Mouse (Mus musculus) retina, embryonic 14.5 days (tissue): ENCODE data around the gene Hist1h3d.
"Not testable (repeated sequence)": the region's sequence is repeated elsewhere in the genome, so short reads cannot be mapped to it uniquely, and the experiment has no call there.

Source experiments
- DNase-seq: peaks from one replicate; pipeline ENCODE4 v3.0.0-alpha.2; 2015; ENCODE audit warnings: low spot score

Gene Hist1h3d

DNA sequence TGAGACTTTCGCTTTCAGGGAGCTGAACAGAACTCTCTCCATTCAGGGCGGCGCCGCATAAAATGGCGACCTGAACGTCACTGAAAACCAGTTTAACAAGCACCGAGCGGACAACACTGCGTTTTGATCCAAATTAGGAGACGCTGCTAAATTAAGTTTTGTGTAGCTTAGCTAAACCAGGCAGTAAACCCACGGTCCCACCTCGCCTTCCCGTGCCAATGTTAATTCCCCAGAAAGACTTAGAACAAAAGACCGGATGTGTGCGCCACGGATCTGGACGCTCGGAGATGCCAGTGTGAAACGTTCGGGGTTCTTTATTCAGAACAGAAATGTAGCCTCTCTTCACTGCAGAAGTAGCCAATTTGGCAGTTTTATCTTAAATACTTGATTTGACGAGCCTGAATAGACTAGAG, 9.5 kb downstream of the Hist1h3d start:
- peak; percentile 74 for DNase-seq

DNA sequence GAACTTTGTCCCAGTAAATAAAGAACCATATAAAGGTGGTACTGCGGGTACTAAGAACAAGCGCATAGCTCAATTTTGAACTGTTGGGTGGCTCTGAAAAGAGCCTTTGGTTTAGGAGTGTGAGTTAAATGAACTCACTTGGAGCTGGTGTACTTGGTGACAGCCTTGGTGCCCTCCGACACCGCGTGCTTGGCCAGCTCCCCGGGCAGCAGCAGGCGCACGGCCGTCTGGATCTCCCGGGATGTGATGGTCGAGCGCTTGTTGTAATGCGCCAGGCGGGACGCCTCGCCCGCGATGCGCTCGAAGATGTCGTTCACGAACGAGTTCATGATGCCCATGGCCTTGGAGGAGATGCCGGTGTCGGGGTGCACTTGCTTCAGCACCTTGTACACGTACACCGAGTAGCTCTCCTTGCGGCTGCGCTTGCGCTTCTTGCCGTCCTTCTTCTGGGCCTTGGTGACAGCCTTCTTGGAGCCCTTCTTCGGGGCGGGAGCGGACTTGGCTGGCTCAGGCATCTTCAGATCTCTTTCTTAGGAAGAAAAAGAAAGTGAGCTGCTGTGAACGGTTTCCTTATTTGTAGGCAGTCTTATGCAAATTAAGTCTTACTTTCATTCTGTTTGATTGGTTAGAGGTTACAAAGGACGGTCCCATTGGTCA, 10.0 kb downstream of the Hist1h3d start:
- DNase-seq: peak; percentile 96

DNA sequence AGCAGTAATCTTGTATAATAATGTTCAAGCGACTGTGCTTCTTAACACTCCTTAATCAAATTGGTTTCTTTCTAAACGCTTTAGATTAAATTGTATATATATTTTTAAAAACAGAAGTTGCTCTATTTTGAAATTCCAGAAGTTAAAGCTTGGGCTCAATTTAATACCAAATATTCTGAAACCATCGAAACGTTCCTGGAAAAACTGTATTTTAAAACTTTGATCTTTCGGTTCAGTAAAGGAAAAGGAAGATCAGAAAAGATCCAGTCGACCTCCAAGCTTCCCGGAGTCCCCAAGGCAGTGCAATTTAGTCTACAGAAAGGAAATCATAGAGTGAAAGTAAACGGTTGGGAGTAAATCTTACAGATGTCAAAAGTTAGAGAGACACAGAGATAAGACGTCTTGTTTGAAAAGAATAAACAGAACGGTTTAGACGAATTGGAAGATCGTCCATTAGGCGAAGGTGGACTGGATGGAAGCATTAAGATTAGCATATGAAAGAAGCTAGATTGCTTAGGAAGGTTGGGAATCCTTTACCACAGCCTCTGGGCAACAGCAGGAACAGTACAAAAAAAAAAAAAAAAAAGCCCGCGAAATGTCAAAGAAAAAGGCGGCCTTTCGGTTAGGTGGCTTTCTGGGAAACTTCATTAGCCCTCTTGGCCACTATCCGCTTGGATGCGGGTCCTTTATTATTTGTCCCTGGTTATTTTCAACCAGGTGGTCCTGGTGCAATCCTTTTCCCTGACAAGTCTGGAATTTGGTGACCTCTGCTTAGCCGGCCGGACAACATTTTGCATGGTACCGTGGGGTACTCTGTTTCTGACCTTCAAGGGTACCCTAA, 10.8 kb downstream of the Hist1h3d start:
- DNase-seq: peak; percentile 60

DNA sequence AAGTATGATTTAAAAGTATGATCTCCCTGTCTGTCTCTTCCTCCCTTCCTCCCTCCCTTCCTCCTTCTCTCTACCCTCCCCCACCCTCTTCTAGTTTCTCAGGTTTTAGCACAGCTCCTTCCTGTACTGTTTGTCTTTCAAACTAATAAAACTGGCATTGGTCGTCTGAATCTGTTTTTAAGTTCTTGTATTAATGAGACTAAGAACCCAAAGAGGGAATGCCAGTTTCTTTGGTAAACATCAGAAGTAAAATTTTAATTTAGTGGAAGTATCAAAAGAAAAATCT, 11.3 kb downstream of the Hist1h3d start:
- no peak for DNase-seq

DNA sequence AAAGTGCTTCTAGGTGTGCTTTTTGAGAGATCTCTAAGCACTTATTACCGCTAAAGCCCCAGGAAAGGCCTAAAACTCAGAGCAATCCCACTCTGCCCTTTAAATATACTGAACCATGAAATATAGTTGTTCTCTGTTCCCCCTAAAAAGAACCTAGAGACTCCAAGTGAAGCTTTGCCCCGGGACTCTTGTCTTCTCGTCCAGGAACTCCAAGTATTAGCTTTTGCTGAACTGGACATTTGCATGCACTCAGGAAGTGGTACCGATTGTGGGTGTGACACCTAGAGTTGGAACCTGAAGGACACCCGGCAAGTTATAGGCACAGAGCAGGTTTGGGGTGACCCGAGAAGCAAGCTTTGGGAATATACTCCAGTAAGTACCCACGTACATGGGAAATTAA, 15.6 kb downstream of the Hist1h3d start:
- no peak for DNase-seq

DNA sequence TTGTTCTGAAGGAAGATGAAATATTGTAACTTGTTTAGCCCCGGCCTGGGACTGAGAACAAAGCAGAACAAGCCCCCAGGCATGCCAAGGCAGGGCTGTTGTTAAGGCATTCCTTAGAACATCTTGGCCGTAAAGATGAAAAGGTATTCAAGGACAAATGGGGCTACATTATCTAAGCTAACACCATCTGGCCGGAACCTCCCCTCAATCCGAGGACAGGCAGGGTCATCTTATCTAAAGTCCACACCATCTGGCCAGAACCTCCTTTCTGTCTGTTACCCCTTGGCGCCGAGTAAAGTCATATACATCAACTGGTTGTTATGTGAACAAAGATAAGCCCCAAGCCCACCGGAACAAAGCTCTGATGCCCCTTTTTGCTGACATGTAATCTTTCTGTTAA, 16.3 kb downstream of the Hist1h3d start:
- DNase-seq: not testable (repeated sequence)

DNA sequence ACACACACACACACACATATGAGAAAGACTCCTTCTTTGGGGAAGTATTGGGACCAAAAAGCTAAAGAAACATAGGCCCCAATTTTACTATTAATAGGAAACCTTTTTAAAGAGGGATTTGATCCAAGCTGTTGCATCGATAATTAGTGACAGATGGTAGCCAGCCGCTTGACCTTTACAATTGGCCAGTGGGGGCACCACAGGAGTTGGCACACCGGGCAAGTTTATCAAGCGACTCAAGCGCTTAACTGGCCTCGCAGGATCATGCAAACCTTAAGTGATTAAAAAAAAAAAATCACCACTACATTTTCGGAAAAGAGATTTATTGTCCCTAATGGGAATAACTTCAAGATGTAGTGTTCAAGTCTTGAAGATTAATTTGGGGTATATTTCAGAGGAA, 17.1 kb downstream of the Hist1h3d start:
- no peak for DNase-seq

DNA sequence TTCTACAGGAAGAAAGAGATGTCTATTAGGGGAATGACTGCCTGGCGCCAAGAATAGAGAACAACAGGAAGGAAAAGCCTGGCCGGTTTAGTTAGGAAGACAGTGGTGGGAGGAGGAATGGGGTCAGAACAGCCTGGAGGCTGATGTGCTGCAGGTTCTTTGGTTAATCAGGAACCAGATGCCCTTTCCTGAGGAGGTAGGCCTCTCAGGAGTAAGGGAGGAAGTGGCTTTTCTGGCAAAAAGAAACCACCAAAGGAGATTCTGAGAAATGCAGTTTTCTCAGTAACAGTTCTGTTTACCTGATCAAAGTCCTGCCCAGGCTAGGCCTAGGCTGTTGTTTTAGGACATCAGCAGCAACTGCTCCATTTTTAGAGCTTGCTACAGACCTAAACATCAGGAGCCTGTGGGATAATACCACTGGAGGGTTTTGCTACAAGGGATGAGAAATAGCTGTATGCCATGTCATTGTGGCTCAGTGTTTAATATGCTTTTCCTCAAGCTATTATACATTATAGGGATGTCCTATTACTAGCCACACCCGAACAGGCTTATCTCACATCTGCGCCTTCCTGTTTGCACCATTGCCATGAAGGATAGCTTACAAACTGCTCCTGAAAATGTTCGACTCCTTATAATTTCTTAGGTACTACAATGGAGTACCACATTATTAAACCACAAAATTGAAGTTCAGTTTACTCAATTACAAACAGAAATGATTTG, 17.6 kb downstream of the Hist1h3d start:
- no peak for DNase-seq

DNA sequence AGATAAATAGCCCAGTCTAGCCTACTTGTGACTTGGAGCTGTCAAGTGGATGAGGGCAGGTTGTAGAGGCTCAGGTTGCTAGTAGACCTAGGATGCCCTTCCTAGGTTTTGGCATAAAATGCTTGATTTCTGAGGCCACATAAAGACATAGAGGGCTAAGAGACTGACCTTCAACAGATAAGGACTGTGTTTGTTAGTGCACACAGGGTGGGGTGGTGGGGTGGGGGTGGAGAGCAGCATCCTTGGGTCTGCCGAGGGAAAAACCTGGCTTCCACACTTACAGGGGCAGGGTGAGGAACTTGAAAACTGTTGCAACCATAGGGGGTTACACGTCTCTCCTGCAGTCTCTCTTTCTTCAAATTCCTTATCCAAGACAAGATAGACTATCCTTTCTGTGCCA, 19.6 kb downstream of the Hist1h3d start:
- no peak for DNase-seq

DNA sequence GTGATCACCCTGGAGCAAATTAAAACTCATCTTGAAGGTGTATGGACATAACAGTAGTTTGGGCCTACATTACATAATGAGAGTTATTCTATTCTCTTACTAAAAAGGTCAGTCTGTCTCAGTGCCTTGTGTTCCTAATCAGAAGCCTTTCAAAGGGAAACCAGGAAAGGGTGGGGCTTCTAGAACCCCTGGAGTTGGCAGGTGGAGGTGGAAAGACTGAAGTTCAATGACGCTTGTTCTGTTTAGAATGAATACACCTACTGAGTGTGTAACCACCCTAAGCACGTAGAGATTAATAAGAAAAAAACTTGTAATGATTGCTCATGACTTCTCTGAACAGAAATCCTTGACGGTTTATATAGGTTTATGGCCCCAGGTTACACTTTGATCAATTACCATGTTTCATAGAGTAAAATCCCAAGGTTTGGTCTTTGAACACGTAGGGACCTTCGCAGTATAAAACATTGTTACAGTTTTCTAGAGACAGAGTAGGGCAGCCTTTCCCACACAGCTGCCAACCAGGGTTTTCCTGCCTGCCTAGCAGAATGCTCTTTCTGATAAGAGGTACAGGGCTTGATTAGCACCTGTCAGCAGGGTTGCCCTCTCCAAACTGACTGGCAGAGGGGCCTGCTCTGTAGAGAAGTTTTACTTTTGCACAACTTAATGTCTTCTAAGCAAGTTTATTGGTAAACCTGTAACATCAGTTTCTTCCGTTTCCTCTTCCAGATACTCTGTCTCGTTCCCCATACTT, 20.2 kb downstream of the Hist1h3d start:
- no peak for DNase-seq

DNA sequence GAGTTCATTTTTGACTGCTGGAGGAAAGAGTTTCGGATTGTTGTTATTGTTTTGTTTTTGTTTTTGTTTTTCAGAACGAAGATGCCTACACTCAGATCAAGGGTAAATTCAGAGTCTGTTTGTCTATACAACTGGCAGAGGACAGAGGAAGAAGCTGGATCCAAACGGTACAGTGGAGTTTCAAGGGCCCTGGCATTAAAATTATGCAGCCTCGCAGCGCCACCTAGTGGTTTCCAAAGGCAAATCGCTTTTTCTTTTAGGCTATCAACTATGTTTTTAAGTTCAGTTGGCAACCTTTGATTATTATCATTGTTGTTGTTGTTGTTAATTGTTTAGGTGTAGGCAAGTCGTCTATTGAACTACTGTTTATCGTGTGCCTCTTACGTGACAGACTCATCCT, 22.4 kb downstream of the Hist1h3d start:
- peak; percentile 91 for DNase-seq

DNA sequence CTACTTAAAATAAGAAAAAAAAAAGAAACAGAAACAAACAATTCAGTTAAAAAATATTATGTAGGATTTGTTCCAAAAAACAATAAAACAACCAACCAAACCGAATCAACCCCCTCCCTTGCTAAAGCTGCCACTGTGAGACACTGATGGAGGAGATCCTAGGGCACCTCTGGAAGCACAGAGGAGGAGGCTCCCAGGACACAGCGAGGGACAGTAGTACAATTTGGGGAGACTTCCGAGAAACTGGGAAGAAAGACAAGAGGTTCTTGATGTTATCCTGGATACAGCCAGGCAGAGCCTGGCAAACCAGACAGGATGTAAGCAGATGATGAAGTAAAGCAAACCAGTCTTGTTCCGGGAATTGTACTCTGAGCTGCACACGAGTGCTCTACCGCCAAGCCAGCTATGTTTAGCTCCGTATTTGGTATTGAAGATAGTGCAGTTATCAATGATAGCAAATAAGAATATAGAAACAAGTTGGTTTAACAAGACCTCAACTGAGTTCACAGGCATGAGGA, 27.7 kb downstream of the Hist1h3d start:
- no peak for DNase-seq

DNA sequence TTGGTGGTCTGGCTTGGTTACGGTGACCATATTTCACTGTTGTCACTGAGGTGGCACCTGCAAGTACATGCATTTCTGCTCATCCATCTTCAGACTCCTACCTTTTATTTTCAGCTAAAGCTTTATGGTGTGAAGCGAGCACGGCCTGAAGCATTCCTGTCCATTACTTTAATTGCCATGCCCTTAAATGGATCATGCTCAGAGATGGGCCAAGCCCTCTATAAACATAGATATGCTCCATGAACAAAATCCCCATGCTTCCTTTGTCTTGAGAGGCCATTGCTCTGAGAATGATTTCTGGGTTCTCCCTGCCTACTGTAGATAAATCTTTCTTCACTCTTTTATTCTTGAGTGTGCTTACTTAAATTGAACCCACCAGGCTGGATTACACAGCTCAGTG, 28.9 kb downstream of the Hist1h3d start:
- DNase-seq: no peak

DNA sequence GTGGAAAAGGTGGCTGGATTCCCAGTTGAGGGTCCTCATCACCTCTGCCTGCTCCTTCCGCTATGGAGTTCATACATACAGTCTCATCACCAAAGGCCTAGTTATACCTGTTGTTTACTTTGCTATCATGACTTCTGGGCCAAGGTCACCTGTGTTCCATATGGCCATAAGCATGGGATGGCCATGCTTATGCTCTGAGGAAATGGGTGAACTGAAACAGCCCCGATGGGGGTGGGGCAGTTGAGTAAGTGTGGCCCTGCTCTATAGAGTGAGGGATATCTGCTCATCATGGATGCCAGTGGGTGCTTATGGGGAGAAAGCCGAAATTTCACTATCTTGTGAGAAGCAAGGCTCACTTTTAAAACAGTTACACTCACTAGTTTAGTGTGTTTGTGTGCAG, 29.5 kb downstream of the Hist1h3d start:
- DNase-seq: no peak

DNA sequence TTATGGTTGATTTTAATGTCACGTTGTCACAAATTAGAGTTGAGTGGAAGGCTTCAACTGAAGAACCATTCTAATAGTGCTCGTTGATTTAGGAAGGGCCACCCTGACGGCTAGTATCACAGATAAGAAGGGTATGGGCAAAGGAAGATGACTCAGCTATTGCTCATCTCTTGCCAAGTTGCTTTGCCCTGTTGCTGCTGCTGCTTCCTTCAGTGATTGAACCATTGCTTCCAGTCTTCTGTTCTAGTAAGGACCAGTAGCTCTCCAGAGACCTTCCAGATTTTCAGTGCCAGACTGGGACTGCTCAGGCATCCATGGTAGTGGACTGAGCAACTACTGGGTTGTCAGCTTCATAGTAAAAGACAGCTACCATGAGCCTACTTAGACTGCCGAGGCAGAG, 33.6 kb downstream of the Hist1h3d start:
- DNase-seq: no peak

DNA sequence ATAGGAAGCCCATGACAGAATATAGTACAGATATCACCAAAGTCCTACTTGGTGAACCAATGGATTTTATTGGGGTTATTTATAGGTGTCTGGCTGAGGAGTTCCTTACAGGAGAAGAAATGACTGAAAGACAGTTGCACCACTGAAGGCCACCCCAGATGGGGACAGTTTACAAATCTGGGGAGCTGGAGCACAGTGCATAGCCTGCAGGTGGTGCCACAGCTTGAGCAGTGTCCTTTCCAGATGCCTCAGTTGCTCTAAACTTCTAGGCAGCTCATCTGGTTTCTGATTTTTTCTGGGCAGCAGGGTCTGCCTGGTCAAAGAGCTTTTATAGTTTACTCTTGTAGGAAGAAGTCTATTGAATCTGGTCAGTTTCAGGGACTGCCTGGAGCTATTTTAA, 34.3 kb downstream of the Hist1h3d start:
- DNase-seq: no peak

DNA sequence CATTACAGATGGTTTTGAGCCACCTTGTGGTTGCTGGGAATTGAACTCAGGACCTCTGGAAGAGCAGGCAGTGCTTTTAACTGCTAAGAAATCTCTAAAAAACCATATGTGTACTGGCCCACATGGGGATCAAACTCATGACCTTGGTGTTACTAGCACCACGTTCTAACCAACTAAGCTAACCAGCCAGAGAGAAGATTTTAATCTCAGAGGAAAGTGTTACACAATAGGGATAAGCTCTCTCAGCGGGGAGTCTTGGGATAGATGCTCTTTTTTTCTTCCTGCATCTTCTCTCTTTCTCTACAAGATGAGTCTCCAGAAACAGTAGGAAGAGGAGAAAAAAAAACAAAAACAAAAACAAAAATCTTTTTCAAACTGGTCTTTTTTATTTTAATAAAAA, 34.8 kb downstream of the Hist1h3d start:
- no peak for DNase-seq

DNA sequence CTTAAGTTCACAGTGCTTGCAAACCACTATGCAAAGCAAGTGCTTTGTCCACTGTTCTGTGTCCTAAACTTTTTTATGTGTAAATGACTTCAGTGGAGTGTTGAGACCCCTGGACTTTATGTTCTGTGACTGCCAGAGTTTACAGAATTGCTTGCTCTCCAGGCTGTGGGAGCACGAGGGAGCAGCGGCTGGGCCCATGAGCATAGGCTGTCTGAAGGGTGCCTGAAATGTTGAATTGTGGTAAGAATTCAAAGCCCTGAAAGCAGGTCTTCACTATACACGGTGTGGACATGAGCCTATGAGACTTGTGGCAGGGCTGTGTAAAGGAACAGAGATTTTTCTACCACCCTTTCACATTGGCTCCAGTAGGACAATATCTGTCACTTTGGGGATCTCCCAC, 36.1 kb downstream of the Hist1h3d start:
- no peak for DNase-seq

DNA sequence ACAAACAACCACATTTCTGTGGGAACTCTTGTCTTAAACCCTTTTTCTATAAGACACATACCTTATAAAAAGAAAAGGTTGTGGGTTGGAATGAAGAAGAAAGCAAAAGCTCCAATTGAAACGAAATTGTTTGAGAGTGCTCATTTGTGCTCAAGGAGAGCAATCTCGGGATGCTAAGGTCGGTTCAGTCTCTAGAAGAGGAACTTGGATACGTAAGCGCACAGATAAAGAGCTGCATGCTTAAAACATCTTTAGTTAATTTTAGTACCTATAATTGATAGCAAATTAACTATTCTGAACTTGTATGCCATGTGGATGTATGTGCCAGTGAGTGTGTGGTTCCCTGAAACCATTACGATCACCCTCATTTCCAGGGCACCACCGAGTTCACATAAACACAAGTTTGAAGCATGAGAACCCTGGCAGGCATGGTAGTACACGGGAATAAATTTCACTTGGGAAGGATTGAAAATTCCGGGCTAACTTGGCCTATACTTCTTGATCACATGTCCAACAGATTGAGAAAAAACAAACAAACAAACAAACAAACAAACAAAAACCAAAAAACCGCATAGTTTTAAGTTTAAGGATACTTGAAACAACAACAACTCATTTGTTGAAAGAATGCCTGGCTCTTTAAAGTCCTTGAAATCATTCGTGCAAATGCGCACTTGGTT, 44.6 kb downstream of the Hist1h3d start:
- no peak for DNase-seq

DNA sequence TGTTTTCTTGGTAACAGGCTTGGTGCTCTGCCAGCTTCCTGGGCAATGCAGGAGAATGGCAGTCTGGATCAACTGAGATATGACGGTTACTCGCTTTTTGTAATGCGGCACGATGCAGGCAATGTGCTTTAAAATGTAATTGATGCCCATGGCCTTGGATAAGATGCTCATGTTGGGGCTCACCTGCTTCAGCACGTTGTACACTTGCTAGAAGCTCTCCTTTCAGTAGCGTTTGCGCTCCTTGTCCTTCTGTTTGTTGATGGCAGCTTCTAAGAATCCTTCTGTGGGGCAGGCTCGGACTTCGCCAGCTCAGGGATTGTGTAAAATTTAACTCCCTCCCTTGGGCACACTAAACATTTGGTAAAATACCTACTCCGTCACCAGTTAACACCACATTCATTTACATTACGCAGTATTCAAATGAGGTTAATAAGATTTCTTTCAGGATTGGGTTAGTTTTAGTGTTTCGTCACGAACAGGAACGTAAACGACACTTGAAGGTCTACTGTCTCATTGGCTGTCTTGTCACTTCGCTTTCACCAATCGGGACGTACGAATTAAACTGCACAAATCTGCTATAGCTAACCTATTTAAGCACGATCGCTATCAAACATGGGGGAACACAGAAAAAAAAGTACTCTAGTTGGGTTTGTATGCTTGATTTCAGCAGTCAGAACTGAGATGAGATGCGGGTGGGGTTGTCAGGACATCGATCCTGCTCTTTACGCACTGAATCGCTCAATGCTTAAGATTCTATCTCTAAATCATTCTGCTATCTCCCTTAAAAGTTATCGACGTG, 45.4 kb downstream of the Hist1h3d start, which contains the start of gene Hist1h2be:
Hist1h2be (minus strand) TSS at position 392 of the 799 bp plus-strand sequence.
- DNase-seq: peak; percentile 84
